9 mouse cellular contexts compared by ENCODE assay signal in the genomic region with DNA sequence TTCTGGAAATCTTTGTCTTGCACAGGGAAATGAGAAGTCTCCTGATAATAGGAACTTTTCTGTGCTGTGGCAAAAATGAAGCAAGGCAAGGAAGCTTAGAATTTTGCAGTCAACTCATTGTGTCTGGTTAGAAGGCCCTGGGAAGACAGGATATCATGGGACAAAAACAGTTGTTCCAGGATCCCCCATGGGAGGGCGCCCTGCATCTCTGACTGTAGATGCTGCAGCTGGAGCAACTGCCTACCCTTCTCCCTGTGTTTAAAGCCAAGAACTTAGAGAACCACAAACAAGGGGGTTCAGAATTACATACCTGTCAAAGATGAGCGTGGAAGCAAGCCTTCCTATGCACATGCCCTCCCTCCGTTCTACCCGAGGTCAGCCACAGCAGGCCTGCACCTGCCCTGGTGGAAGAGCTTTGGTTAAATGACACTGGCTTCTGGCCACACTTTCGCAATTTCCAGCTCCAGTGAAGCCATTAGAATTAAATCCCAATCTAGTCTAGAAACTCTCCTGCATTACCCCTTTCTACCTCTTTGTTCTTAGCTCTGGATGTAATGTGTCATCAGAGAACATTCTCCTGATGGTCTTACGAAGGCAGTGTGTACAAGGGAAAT.
DNase-seq lines count a peak whose midpoint lies in the region; ATAC-seq and TF ChIP-seq lines count a peak whose summit lies in the region.
"Had no signal": no experiment of that assay in that cellular context is flagged by ENCODE, and none has a peak within 500 bp of the region (broad histone marks: within the 10 kb centered on the region; RNA-seq: fewer than 3 reads in every experiment).

No protein-coding gene starts in this region.

- H3K4me3 ChIP-seq in gastrocnemius, adult 2 months = no peak overlapping the region
- H3K4me3 ChIP-seq: embryonic facial prominence, embryonic 15.5 days had no signal

- peak; percentile 7 to 9 for DNase-seq in cerebellum, adult 18-20 months
- DNase-seq in cerebellum, adult 11 months = no peak
- peak; percentile 48 for DNase-seq in thymus, postnatal 14 days
- no peak for DNase-seq in thymus, adult 18-20 months
- peak; percentile 70 for DNase-seq in gastrocnemius, adult 2 months
- peak; percentile 49 to 87 for DNase-seq in layer of hippocampus, adult 18-20 months (ENCODE audit: low spot score in 2 of 2)
- peak; percentile 45 for DNase-seq in lung, postnatal 10 days

- peak; percentile 55 for TF ChIP-seq CTCF in gastrocnemius, adult 2 months (IDR thresholded peaks at IDR 0.05)

- no peak overlapping the region for H3K27ac ChIP-seq in gastrocnemius, adult 2 months
- H3K27ac ChIP-seq: embryonic facial prominence, embryonic 15.5 days had no signal

- intact Hi-C loops in gastrocnemius, adult 2 months (cut with DNase I) = loop anchor here (2.0 kb wide), 1 partner anchor 70 kb away; no protein-coding TSS in a partner anchor

- ATAC-seq in megakaryocyte, adult 5-6 weeks (ENCODE audit: poor library complexity, severe bottlenecking) = no peak

Comparison
In these comparisons a context has a peak if more than half of its experiments do, and no peak if none do; other contexts are left out.
1. DNase-seq: peak in cerebellum, adult 18-20 months (2 of 2), thymus, postnatal 14 days (single experiment), gastrocnemius, adult 2 months (single experiment), layer of hippocampus, adult 18-20 months (2 of 2) and lung, postnatal 10 days (single experiment); none in cerebellum, adult 11 months (single experiment) and thymus, adult 18-20 months (0 of 2).